Mouse (Mus musculus) ES-E14 (cell line): ENCODE data around the gene Apobr. TPM values are rescaled to one million over a fixed set of nuclear protein-coding genes. Genes with fewer than 3 reads are reported as not detected.

Source experiments
- DNase-seq: peaks from one replicate; pipeline ENCODE4 v3.0.0-alpha.2; 2013; ENCODE audit warnings: low read depth, low spot score
- H3K27ac ChIP-seq: 2 replicates; pipeline ENCODE4 v1.5.1; 2012; ENCODE audit warnings: low read depth, mild to moderate bottlenecking, low read length, moderate library complexity, mixed read lengths; ENCODE audit not compliant: poor library complexity, insufficient read depth, severe bottlenecking
- H3K36me3 ChIP-seq: 2 replicates; pipeline ENCODE4 v1.6.1; 2012; ENCODE audit warnings: mild to moderate bottlenecking, low read length, moderate library complexity, mixed read lengths; ENCODE audit not compliant: control insufficient read depth, poor library complexity, insufficient read depth, severe bottlenecking
- H3K4me1 ChIP-seq, 2 experiments: fragments of 150-350 bp in 1 of 2; sonication (generic) in 1 of 2; 2 replicates each; pipeline ENCODE4 v1.6.1; 2012; ENCODE audit warnings: low read length in 2 of 2, mild to moderate bottlenecking in 1 of 2, mixed read lengths in 1 of 2; ENCODE audit not compliant: control insufficient read depth in 2 of 2, insufficient read depth in 2 of 2, poor library complexity in 1 of 2
- H3K4me3 ChIP-seq, 2 experiments: fragments of 150-350 bp in 1 of 2; sonication (generic) in 1 of 2; 2 replicates each; pipeline ENCODE4 v1.5.1; 2012; ENCODE audit warnings: low read length in 2 of 2, low read depth in 1 of 2, mild to moderate bottlenecking in 1 of 2, mixed read lengths in 1 of 2; ENCODE audit not compliant: insufficient read depth in 1 of 2, poor library complexity in 1 of 2, severe bottlenecking in 1 of 2
- H3K9ac ChIP-seq: 2 replicates; pipeline ENCODE4 v1.6.1; 2012; ENCODE audit warnings: low read depth, mild to moderate bottlenecking, low read length, mixed read lengths; ENCODE audit not compliant: poor library complexity, insufficient read depth, severe bottlenecking
- H3K9me3 ChIP-seq: fragments of 150-350 bp; sonication (generic); 2 replicates; pipeline ENCODE4 v1.6.1; 2012; ENCODE audit warnings: low read depth, mild to moderate bottlenecking, low read length; ENCODE audit not compliant: control insufficient read depth, insufficient read depth
- CHD2 ChIP-seq: IDR thresholded peaks from 2 replicates; pipeline ENCODE4 v1.6.1; 2014; ENCODE audit warnings: mild to moderate bottlenecking, low read depth, low read length, inconsistent platforms
- HCFC1 ChIP-seq: IDR thresholded peaks from 2 replicates; pipeline ENCODE4 v1.6.1; 2012; ENCODE audit warnings: low read length, inconsistent platforms, borderline replicate concordance; ENCODE audit not compliant: insufficient read depth
- MAFK ChIP-seq: IDR thresholded peaks from 2 replicates; pipeline ENCODE4 v1.6.1; 2014; ENCODE audit warnings: mild to moderate bottlenecking, low read depth, low read length, inconsistent platforms; ENCODE audit not compliant: insufficient read depth
- ZC3H11A ChIP-seq: IDR thresholded peaks from 2 replicates; pipeline ENCODE4 v1.6.1; 2012; ENCODE audit warnings: low read depth, mild to moderate bottlenecking, inconsistent platforms, low read length, borderline replicate concordance
- ZNF384 ChIP-seq: IDR thresholded peaks from 2 replicates; pipeline ENCODE4 v1.6.1; 2012; ENCODE audit warnings: low read depth, low read length, inconsistent platforms
- in situ Hi-C, 2 experiments: fragments of 600-800 bp; cut with MboI; formaldehyde crosslinking; loops; one replicate each; pipeline ENCODE4 v1.15.1; 2025; ENCODE audit warnings: low sequenced_read_pairs in 2 of 2, inconsistent platforms in 1 of 2; ENCODE audit not compliant: unreplicated experiment in 2 of 2
- total RNA-seq: library from RNA; depleted of rRNA; stranded (reverse); fragments of 300-350 nt; gene quantifications from 2 replicates; pipeline ENCODE4 v1.2.3, GENCODE M21; 2012

The Apobr gene
- total RNA-seq, 1 experiment: 2.6 TPM

DNA sequence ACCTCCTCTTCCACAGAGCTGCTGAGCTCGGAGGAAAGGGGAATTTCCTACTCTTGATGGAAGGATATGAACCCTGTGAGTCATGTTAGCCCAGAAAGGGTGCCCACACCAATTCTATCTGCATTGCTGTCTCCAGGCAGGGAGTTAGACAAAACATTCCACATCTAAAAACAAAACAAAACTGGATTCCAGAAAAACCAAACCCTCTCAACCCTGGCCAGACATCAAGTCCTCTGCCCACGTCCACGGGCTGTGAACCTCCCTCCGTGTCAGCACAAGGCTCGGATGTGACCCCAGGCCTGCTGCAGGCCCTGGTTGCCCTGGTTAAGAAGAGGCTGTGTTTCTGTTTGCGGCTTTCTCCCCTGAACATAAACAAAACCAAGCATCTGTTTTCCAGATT is 43.4 kb downstream of the Apobr start:
- Histone ChIP-seq H3K4me3 (no peak overlapping the region), H3K27ac (no peak overlapping the region), H3K9ac (no peak overlapping the region), H3K9me3 (no peaks in the 10 kb centered on the region), H3K36me3 (no peaks in the 10 kb centered on the region; the same call in 1 of the 2 replicates), H3K4me1 (peaks cover 8 to 12% of the 10 kb centered on the region in 2 experiments; a peak in 3 of 4 replicates)
- in situ Hi-C loops: no loop called here
- no peak for DNase-seq
- TF ChIP-seq CHD2 (no peak), MAFK (no peak), ZC3H11A (no peak), HCFC1 (no peak), ZNF384 (no peak)

DNA sequence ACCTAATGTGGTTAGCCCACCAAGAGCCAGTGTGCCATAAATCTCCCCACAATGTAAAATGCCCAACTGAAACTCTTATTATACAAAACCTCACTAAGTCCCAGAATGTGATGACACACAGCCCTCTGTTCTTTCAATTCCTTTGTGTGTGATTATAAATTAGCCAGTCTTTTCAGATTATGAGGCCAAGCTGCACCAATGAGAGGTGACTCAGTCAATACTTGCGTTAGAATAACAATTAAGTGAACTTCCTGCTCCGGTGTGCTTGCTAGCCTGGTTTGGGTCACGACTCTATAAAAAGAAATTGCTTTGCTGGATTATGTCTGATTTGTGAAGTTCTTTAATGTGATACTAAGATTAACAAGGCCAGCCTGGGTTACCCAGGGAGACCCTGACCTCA is 45.2 kb downstream of the Apobr start:
- H3K36me3 ChIP-seq: no peaks in the 10 kb centered on the region
- in situ Hi-C loops: no loop called here

GRCm38 (mm10) chr7:126630824-126631518 is 46.2 kb downstream of the Apobr start, which contains the start of gene Nupr1:
Gene Nupr1, minus strand, starts transcription at chr7:126630861.
- Histone ChIP-seq H3K4me1 (peaks cover 11 to 18% of the 10 kb centered on the region in 2 experiments), H3K9me3 (no peaks in the 10 kb centered on the region), H3K4me3 (no peak within 1 kb of the TSS), H3K36me3 (no peaks in the 10 kb centered on the region), H3K27ac (no peak within 1 kb of the TSS), H3K9ac (no peak within 1 kb of the TSS)
- no peak for TF ChIP-seq CHD2
- TF ChIP-seq HCFC1: no peak
- TF ChIP-seq ZC3H11A: no peak
- no peak for TF ChIP-seq MAFK
- TF ChIP-seq ZNF384: no peak
- DNase-seq: no peak
- in situ Hi-C loops: no loop called here

More for the DNA sequence above, 45.2 kb downstream of the Apobr start:
- Histone ChIP-seq H3K27ac (no peak overlapping the region), H3K4me1 (peaks cover 10 to 22% of the 10 kb centered on the region in 2 experiments), H3K4me3 (no peak overlapping the region), H3K9ac (no peak overlapping the region), H3K9me3 (no peaks in the 10 kb centered on the region)
- DNase-seq: no peak
- no peak for TF ChIP-seq CHD2

- in situ Hi-C loops: no loop called here
- H3K9me3 ChIP-seq: no peaks in the 10 kb centered on the region
- no peaks in the 10 kb centered on the region for H3K36me3 ChIP-seq
Measured at GRCm38 (mm10) chr7:126632478-126632877, 47.7 kb downstream of the Apobr start.

GRCm38 (mm10) chr7:126635375-126635774 is 50.6 kb downstream of the Apobr start:
- no peaks in the 10 kb centered on the region for H3K36me3 ChIP-seq
- no peak for DNase-seq
- H3K27ac ChIP-seq: no peak overlapping the region
- H3K4me3 ChIP-seq: no peak overlapping the region
- TF ChIP-seq ZNF384 (no peak), ZC3H11A (no peak), MAFK (peak; percentile 87)
- peaks cover 5 to 11% of the 10 kb centered on the region in 2 experiments; a peak in 2 of 4 replicates for H3K4me1 ChIP-seq
- H3K9me3 ChIP-seq: no peaks in the 10 kb centered on the region
- in situ Hi-C loops: no loop called here
- H3K9ac ChIP-seq: no peak overlapping the region

More at GRCm38 (mm10) chr7:126632478-126632877, 47.7 kb downstream of the Apobr start:
- DNase-seq: no peak
- Histone ChIP-seq H3K4me3 (no peak overlapping the region), H3K9ac (no peak overlapping the region), H3K27ac (no peak overlapping the region), H3K4me1 (peaks cover 7 to 15% of the 10 kb centered on the region in 2 experiments; a peak in 2 of 4 replicates)
- no peak for TF ChIP-seq CHD2
- no peak for TF ChIP-seq ZNF384
- TF ChIP-seq MAFK: no peak
- no peak for TF ChIP-seq HCFC1
- TF ChIP-seq ZC3H11A: no peak
